Mouse (Mus musculus) forebrain, embryonic 11.5 days (tissue): ENCODE data around the gene Scimp. TPM values are rescaled to one million over a fixed set of nuclear protein-coding genes. Genes with fewer than 3 reads are reported as not detected.

Source experiments
- ATAC-seq: fragments of 200-750 bp; cut with Nextera tagmentation; replicated peaks from 2 replicates; pipeline ENCODE4 v1.8.0; 2017; ENCODE audit warnings: moderate TSS enrichment; ENCODE audit not compliant: low FRiP score
- DNase-seq: peaks from one replicate; pipeline ENCODE4 v3.0.0-alpha.2; 2017; ENCODE audit warnings: low spot score
- H3K27ac ChIP-seq: fragments of 300-500 bp; sonication (generic); 2 replicates; pipeline ENCODE4 v1.5.1; 2014; ENCODE audit warnings: low read depth, low read length
- H3K27me3 ChIP-seq: fragments of 300-500 bp; sonication (generic); 2 replicates; pipeline ENCODE4 v1.6.1; 2014; ENCODE audit warnings: mild to moderate bottlenecking, low read length, mixed read lengths; ENCODE audit not compliant: control insufficient read depth, insufficient read depth
- H3K36me3 ChIP-seq: fragments of 300-500 bp; sonication (generic); 2 replicates; pipeline ENCODE4 v1.6.1; 2014; ENCODE audit warnings: mild to moderate bottlenecking, low read length, moderate library complexity, mixed read lengths; ENCODE audit not compliant: control insufficient read depth, insufficient read depth
- H3K4me1 ChIP-seq: fragments of 300-500 bp; sonication (generic); replicated peaks from 2 replicates; pipeline ENCODE4 v1.6.1; 2014; ENCODE audit warnings: low read length, mixed read lengths; ENCODE audit not compliant: control insufficient read depth, insufficient read depth
- H3K4me2 ChIP-seq: fragments of 300-500 bp; sonication (generic); 2 replicates; pipeline ENCODE4 v1.6.1; 2014; ENCODE audit warnings: low read depth, mild to moderate bottlenecking, low read length, moderate library complexity, mixed read lengths; ENCODE audit not compliant: severe bottlenecking
- H3K4me3 ChIP-seq: fragments of 300-500 bp; sonication (generic); 2 replicates; pipeline ENCODE4 v1.5.1; 2014; ENCODE audit warnings: low read depth, low read length
- H3K9ac ChIP-seq: fragments of 300-500 bp; sonication (generic); 2 replicates; pipeline ENCODE4 v1.6.1; 2014; ENCODE audit warnings: low read length
- H3K9me3 ChIP-seq: fragments of 300-500 bp; sonication (generic); 2 replicates; pipeline ENCODE4 v1.6.1; 2016; ENCODE audit warnings: low read length, mixed read lengths; ENCODE audit not compliant: control insufficient read depth
- WGBS: fragments of 180-500 bp; shearing (Covaris S2); extraction: QIAGEN DNeasy Blood & Tissue Kit; methylation state at CpG from one replicate; pipeline ENCODE4 v1.1.7; 2014; 5-methylcytosine and 5-hydroxymethylcytosine counted together
- polyA plus RNA-seq: library from polyadenylated mRNA; unstranded; fragments of >200 nt; fragmentation: Nextera tagmentation; extraction: Ambion mirVana; gene quantifications from 2 replicates; pipeline ENCODE4 v1.2.1, GENCODE M21; 2014

Gene Scimp
- polyA plus RNA-seq, 1 experiment from 2014 or later: not detected

- H3K36me3 ChIP-seq: no peaks in the 10 kb centered on the region
- no peaks in the 10 kb centered on the region for H3K4me1 ChIP-seq
- no peak overlapping the region for H3K4me2 ChIP-seq
- H3K9me3 ChIP-seq: peaks cover 3% of the 10 kb centered on the region; the same call in 1 of the 2 replicates
- H3K4me3 ChIP-seq: no peak overlapping the region
- no peak overlapping the region for H3K9ac ChIP-seq
- WGBS: 90% methylated on average over 3 of the region's 3 CpGs
- DNase-seq: no peak
- no peak for ATAC-seq
- no peak overlapping the region for H3K27ac ChIP-seq
- no peaks in the 10 kb centered on the region for H3K27me3 ChIP-seq
Observed at GRCm38 (mm10) chr11:70837031-70837430, 24.6 kb upstream of the Scimp start.

- Histone ChIP-seq H3K27ac (no peak overlapping the region), H3K27me3 (no peaks in the 10 kb centered on the region), H3K4me3 (no peak overlapping the region), H3K4me1 (no peaks in the 10 kb centered on the region; the same call in 1 of the 2 replicates), H3K9me3 (peaks cover 3% of the 10 kb centered on the region; the same call in 1 of the 2 replicates), H3K9ac (no peak overlapping the region), H3K4me2 (no peak overlapping the region), H3K36me3 (no peaks in the 10 kb centered on the region)
- WGBS: 66% methylated on average over 6 of the region's 6 CpGs
- no peak for DNase-seq
- no peak for ATAC-seq
Observed at GRCm38 (mm10) chr11:70835381-70835831, 23.0 kb upstream of the Scimp start.

- H3K27ac ChIP-seq: no peak overlapping the region
- H3K9me3 ChIP-seq: peaks cover 3% of the 10 kb centered on the region; the same call in 1 of the 2 replicates
- ATAC-seq: no peak
- no peaks in the 10 kb centered on the region for H3K27me3 ChIP-seq
- no peak overlapping the region for H3K4me3 ChIP-seq
- 60% methylated on average over 3 of the region's 3 CpGs for WGBS
- H3K4me2 ChIP-seq: no peak overlapping the region
- no peaks in the 10 kb centered on the region; the same call in 1 of the 2 replicates for H3K4me1 ChIP-seq
- DNase-seq: no peak
- H3K9ac ChIP-seq: no peak overlapping the region
- H3K36me3 ChIP-seq: no peaks in the 10 kb centered on the region
Observed at GRCm38 (mm10) chr11:70833831-70834230, 21.4 kb upstream of the Scimp start.

- Histone ChIP-seq H3K27ac (no peak overlapping the region), H3K9me3 (peaks cover 3% of the 10 kb centered on the region; the same call in 1 of the 2 replicates), H3K4me1 (no peaks in the 10 kb centered on the region; the same call in 1 of the 2 replicates), H3K36me3 (no peaks in the 10 kb centered on the region), H3K4me3 (no peak overlapping the region), H3K9ac (no peak overlapping the region), H3K27me3 (no peaks in the 10 kb centered on the region), H3K4me2 (no peak overlapping the region)
- ATAC-seq (no peak), DNase-seq (no peak)
Observed at GRCm38 (mm10) chr11:70833408-70833807, 21.0 kb upstream of the Scimp start.

GRCm38 (mm10) chr11:70831201-70831600 lies 18.8 kb upstream of the Scimp start:
- no peak for DNase-seq
- ATAC-seq: no peak
- H3K4me2 ChIP-seq: no peak overlapping the region
- H3K27me3 ChIP-seq: no peaks in the 10 kb centered on the region
- H3K9me3 ChIP-seq: peaks cover 3% of the 10 kb centered on the region; the same call in 1 of the 2 replicates
- no peaks in the 10 kb centered on the region; the same call in 1 of the 2 replicates for H3K4me1 ChIP-seq
- H3K9ac ChIP-seq: no peak overlapping the region
- no peak overlapping the region for H3K27ac ChIP-seq
- H3K36me3 ChIP-seq: no peaks in the 10 kb centered on the region
- 19% methylated on average over 3 of the region's 3 CpGs for WGBS
- H3K4me3 ChIP-seq: no peak overlapping the region

GRCm38 (mm10) chr11:70828975-70829615 lies 16.7 kb upstream of the Scimp start:
- Histone ChIP-seq H3K4me2 (no peak overlapping the region), H3K36me3 (no peaks in the 10 kb centered on the region), H3K9ac (no peak overlapping the region), H3K4me3 (no peak overlapping the region), H3K27ac (no peak overlapping the region), H3K27me3 (no peaks in the 10 kb centered on the region), H3K4me1 (no peaks in the 10 kb centered on the region; the same call in 1 of the 2 replicates), H3K9me3 (peaks cover 3% of the 10 kb centered on the region; the same call in 1 of the 2 replicates)
- DNase-seq (no peak), ATAC-seq (no peak)
- 84% methylated on average over 11 of the region's 11 CpGs for WGBS

- no peaks in the 10 kb centered on the region for H3K36me3 ChIP-seq
- ATAC-seq (no peak), DNase-seq (no peak)
- no peaks in the 10 kb centered on the region for H3K9me3 ChIP-seq
- no peak overlapping the region for H3K9ac ChIP-seq
- no peaks in the 10 kb centered on the region for H3K27me3 ChIP-seq
- H3K27ac ChIP-seq: no peak overlapping the region
- no peak overlapping the region for H3K4me3 ChIP-seq
- WGBS: 84% methylated on average over 2 of the region's 2 CpGs
- no peak overlapping the region for H3K4me2 ChIP-seq
- no peaks in the 10 kb centered on the region; the same call in 1 of the 2 replicates for H3K4me1 ChIP-seq
Observed at GRCm38 (mm10) chr11:70826207-70826606, 13.8 kb upstream of the Scimp start.

- 68% methylated on average over 17 of the region's 17 CpGs for WGBS
- no peak for DNase-seq
- no peak for ATAC-seq
Observed at GRCm38 (mm10) chr11:70821728-70822591, 9.6 kb upstream of the Scimp start.

More at GRCm38 (mm10) chr11:70821728-70822591, 9.6 kb upstream of the Scimp start:
- Histone ChIP-seq H3K4me2 (no peak overlapping the region), H3K4me1 (no peaks in the 10 kb centered on the region), H3K27me3 (no peaks in the 10 kb centered on the region), H3K36me3 (no peaks in the 10 kb centered on the region), H3K27ac (no peak overlapping the region), H3K4me3 (no peak overlapping the region), H3K9me3 (no peaks in the 10 kb centered on the region), H3K9ac (no peak overlapping the region)
